Mouse (Mus musculus): ENCODE measurements around the gene Gm6509.
"Not testable (repeated sequence)": the region's sequence is repeated elsewhere in the genome, so short reads cannot be mapped to it uniquely, and the experiment has no call there.

Gm6509 gene

GRCm38 (mm10) chr5:94623679-94624078 lies at the start of gene Gm6509:
TSS of gene Gm6509 (plus strand) at chr5:94623979.
- not testable (repeated sequence) for DNase-seq (ENCODE audit: inconsistent age in 2 of 2, low spot score in 1 of 2)

- not testable (repeated sequence) for DNase-seq (ENCODE audit: inconsistent age in 2 of 2, low spot score in 1 of 2)
These were observed 7.5 kb upstream of the Gm6509 start, which contains the start of gene Gm3147 for GRCm38 (mm10) chr5:94616242-94616641. TSS of gene Gm3147 (minus strand) at chr5:94616342.

- DNase-seq (ENCODE audit: inconsistent age in 2 of 2, low spot score in 1 of 2) = not testable (repeated sequence)
These were observed 24.3 kb downstream of the Gm6509 start, which contains the start of gene Gm6205 for GRCm38 (mm10) chr5:94648082-94648481. TSS of gene Gm6205 (plus strand) at chr5:94648382.
